Mouse (Mus musculus) Patski (cell line): ENCODE data around the gene Mt2. TPM values are rescaled to one million over a fixed set of nuclear protein-coding genes. Genes with fewer than 3 reads are reported as not detected.
A peak's percentile ranks its signal among the peaks of the same experiment; 100 is the strongest.

ENCODE experiments used
- ATAC-seq: fragments of 100-300 bp; one replicate; pipeline ENCODE4 v1.8.0; 2021
- CTCF ChIA-PET: fragments of 350-600 bp; sonication (Branson Sonifier 250); formaldehyde crosslinking; loops from one replicate; lab custom pipeline; 2022; ENCODE audit warnings: inconsistent platforms; lab: Charles Lee
- POLR2A ChIA-PET: fragments of 350-600 bp; sonication (Branson Sonifier 250); formaldehyde crosslinking; loops from one replicate; lab custom pipeline; 2022; ENCODE audit warnings: antibody characterized with exemption, inconsistent platforms; lab: Charles Lee
- DNase-seq: peaks from one replicate; pipeline ENCODE4 v3.0.0-alpha.2; 2011; ENCODE audit warnings: low read depth, low spot score
- H3K27me3 ChIP-seq: fragments of 371-371 bp; one replicate; pipeline ENCODE4 v1.5.1; 2021
- CTCF ChIP-seq: fragments of 100-300 bp; IDR thresholded peaks from one replicate; pipeline ENCODE4 v1.5.1; 2021
- in situ Hi-C: fragments of 300-500 bp; cut with MboI; formaldehyde crosslinking; loops from 3 replicates; pipeline ENCODE4 v1.11.1; 2018; ENCODE audit warnings: low pct_unique_long_range_greater_than_20kb, mixed read lengths
- polyA plus RNA-seq: library from polyadenylated mRNA; unstranded; gene quantifications from one replicate; pipeline ENCODE4 v1.2.3, GENCODE M21; 2021

Gene Mt2
- polyA plus RNA-seq, 1 experiment from 2014 or later, result 92.3 TPM

GRCm38 (mm10) chr8:94171321-94171755 is 1.1 kb upstream of the Mt2 start:
- CTCF ChIA-PET, result interaction anchor here (1.5 kb wide), 2 partner anchors 12 to 28 kb away, joined by 3 to 8 read pairs; no protein-coding TSS in a partner anchor
- no peak for TF ChIP-seq CTCF

GRCm38 (mm10) chr8:94172809-94173732 is 607 bp downstream of the Mt2 start:
- TF ChIP-seq CTCF, result no peak
- H3K27me3 ChIP-seq, result no peaks in the 10 kb centered on the region
- DNase-seq (no peak), ATAC-seq (no peak)
- POLR2A ChIA-PET, result interaction anchor here (0.7 to 0.9 kb wide), 3 partner anchors 10 to 677 kb away, joined by 3 to 4 read pairs (median 3); no protein-coding TSS in a partner anchor
- in situ Hi-C loops, result no loop called here
- CTCF ChIA-PET, result interaction anchor here (1.5 to 3.9 kb wide), 5 partner anchors 10 to 33 kb away, joined by 3 to 15 read pairs (median 6); no protein-coding TSS in a partner anchor

More at GRCm38 (mm10) chr8:94171321-94171755, 1.1 kb upstream of the Mt2 start:
- no peaks in the 10 kb centered on the region for H3K27me3 ChIP-seq
- POLR2A ChIA-PET, result interaction anchor here (1.4 kb wide), 1 partner anchor 23 kb away, joined by 4 read pairs; no protein-coding TSS in a partner anchor
- in situ Hi-C loops, result no loop called here
- peak; percentile 49 for ATAC-seq
- DNase-seq, result peak; percentile 66

DNA sequence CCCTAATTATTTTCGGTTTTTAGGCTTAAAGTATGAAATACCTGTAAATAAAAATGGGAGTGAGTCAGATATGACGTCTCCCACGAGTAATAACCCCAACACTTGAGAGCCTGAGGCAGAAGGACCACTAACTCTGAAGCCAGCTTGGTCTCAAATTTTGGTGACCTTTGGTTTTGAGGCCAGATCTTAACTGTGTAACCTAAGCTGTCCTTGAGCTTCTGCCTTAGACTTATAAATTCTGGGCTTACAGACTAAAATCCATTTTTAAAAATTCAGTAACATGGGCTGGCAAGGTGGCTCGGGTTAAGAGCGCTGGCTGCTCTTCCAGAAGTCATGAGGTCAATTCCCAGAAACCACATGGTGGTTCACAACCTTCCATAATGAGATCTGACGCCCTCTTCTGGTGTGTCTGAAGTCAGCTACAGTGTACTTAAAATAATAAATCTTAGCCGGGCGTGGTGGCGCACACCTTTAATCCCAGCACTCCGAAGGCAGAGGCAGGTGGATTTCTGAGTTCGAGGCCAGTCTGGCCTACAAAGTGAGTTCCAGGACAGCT is 1.5 kb downstream of the Mt2 start:
- no peak for TF ChIP-seq CTCF
- CTCF ChIA-PET, result interaction anchor here (1.5 to 3.9 kb wide), 4 partner anchors 9 to 32 kb away, joined by 4 to 15 read pairs (median 7); no protein-coding TSS in a partner anchor
- DNase-seq, result no peak
- no peak for ATAC-seq
- H3K27me3 ChIP-seq, result peaks cover 2% of the 10 kb centered on the region
- in situ Hi-C loops, result no loop called here
- POLR2A ChIA-PET, result interaction anchor here (0.7 to 0.9 kb wide), 3 partner anchors 9 to 676 kb away, joined by 3 to 4 read pairs (median 3); no protein-coding TSS in a partner anchor

- ATAC-seq (no peak), DNase-seq (no peak)
- no peak for TF ChIP-seq CTCF
- peaks cover 5% of the 10 kb centered on the region for H3K27me3 ChIP-seq
- in situ Hi-C loops, result no loop called here
- CTCF ChIA-PET, result interaction anchor here (2.4 to 3.9 kb wide), 3 partner anchors 9 to 31 kb away, joined by 6 to 15 read pairs (median 8); no protein-coding TSS in a partner anchor
- POLR2A ChIA-PET, result no interaction called here
Observed at GRCm38 (mm10) chr8:94174619-94175213, 2.3 kb downstream of the Mt2 start.

GRCm38 (mm10) chr8:94177716-94178390 is 5.4 kb downstream of the Mt2 start:
- DNase-seq (no peak), ATAC-seq (no peak)
- POLR2A ChIA-PET, result interaction anchor here (1.0 to 1.5 kb wide), 2 partner anchors 11 to 17 kb away, joined by 4 read pairs; no protein-coding TSS in a partner anchor
- CTCF ChIA-PET, result interaction anchor here (1.8 to 1.9 kb wide), 2 partner anchors 22 to 28 kb away, joined by 6 to 9 read pairs; no protein-coding TSS in a partner anchor
- in situ Hi-C loops, result no loop called here
- TF ChIP-seq CTCF, result no peak
- H3K27me3 ChIP-seq, result peaks cover 5% of the 10 kb centered on the region

DNA sequence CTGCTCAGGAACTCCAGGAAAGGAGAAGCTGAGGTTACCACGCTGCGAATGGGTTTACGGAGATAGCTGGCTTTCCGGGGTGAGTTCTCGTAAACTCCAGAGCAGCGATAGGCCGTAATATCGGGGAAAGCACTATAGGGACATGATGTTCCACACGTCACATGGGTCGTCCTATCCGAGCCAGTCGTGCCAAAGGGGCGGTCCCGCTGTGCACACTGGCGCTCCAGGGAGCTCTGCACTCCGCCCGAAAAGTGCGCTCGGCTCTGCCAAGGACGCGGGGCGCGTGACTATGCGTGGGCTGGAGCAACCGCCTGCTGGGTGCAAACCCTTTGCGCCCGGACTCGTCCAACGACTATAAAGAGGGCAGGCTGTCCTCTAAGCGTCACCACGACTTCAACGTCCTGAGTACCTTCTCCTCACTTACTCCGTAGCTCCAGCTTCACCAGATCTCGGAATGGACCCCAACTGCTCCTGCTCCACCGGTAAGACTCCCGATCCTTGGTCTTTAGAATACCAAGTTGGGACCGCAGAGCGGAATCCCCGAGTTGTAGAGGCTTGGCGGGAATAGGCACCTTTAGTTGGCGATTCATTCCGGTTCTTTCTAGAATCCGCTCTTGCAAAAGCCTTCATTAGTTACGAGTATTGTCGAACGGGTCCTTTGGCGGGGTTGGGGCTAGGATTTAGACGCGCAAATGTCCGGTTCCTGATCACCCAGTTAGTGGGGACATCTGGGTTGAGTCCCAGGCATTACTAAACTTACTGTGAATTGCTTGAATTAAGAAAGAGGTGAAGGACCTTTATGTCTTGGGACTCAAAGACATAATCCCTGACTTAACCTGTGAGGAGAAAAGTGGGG is 6.6 kb downstream of the Mt2 start, which contains the start of gene Mt1:
Gene Mt1 (plus strand): TSS at position 226 of the 856 bp plus-strand sequence.
- ChIA-PET POLR2A (interaction anchor here (1.5 kb wide), 1 partner anchor 15 kb away, joined by 4 read pairs; no protein-coding TSS in a partner anchor), CTCF (interaction anchor here (1.8 to 1.9 kb wide), 2 partner anchors 21 to 26 kb away, joined by 6 to 9 read pairs; no protein-coding TSS in a partner anchor)
- TF ChIP-seq CTCF, result no peak
- peaks cover 5% of the 10 kb centered on the region for H3K27me3 ChIP-seq
- ATAC-seq (peak; percentile 48), DNase-seq (no peak)
- in situ Hi-C loops, result no loop called here

DNA sequence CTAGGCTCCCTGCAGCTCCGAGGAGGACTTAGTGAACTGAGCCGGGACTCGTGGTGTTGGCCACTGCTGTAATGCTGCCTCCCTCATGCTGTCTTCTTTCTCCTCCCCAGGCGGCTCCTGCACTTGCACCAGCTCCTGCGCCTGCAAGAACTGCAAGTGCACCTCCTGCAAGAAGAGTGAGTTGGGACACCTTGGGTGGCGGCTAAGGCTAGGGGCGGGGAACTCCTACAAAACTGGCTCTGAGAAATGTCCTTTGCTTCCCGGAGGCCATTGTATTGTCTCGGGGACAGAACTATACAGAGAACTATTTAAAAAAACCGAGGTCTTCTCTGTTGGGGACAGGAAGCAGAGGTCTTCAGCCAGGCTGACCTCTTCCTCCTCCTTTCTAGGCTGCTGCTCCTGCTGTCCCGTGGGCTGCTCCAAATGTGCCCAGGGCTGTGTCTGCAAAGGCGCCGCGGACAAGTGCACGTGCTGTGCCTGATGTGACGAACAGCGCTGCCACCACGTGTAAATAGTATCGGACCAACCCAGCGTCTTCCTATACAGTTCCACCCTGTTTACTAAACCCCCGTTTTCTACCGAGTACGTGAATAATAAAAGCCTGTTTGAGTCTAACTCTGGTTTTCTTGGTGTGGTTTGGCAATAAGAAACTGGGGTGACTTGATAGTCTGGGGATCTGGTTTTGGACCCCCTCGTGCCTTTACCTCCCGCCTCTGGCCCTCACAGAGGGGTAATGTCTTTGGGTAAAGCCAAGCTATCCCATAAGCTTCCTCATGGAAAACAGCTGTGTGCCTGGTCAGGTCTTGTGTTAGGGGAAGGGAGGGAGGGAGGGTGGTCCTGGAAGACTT is 7.5 kb downstream of the Mt2 start:
- H3K27me3 ChIP-seq, result peaks cover 5% of the 10 kb centered on the region
- no peak for TF ChIP-seq CTCF
- ChIA-PET POLR2A (interaction anchor here (0.9 kb wide), 1 partner anchor 11 kb away, joined by 4 read pairs; no protein-coding TSS in a partner anchor), CTCF (interaction anchor here (0.9 to 1.9 kb wide), 3 partner anchors 19 to 141 kb away, joined by 3 to 6 read pairs (median 5); no protein-coding TSS in a partner anchor)
- in situ Hi-C loops, result no loop called here
- DNase-seq (no peak), ATAC-seq (no peak)

DNA sequence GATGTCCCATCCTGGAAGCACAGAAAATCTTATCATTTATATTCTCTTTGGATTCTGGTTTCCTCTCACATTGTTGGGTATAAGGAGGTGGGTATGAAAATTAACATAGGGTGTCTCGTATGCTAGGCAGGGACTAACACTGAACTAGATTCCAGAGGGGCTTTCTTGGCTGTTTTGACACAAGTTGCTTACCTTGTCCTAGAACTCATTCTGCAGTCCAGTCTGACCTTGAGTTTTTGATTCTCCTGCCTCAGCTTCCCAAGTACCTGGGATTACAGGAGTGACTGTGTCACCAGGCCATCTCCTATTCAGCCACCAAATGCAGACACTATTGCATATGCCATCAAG is 8.1 kb downstream of the Mt2 start:
- H3K27me3 ChIP-seq, result peaks cover 5% of the 10 kb centered on the region
- ATAC-seq, result no peak
- POLR2A ChIA-PET, result interaction anchor here (0.9 kb wide), 1 partner anchor 11 kb away, joined by 4 read pairs; no protein-coding TSS in a partner anchor
- in situ Hi-C loops, result no loop called here
- no peak for DNase-seq
- no peak for TF ChIP-seq CTCF
- CTCF ChIA-PET, result interaction anchor here (0.9 to 2.0 kb wide), 3 partner anchors 13 to 142 kb away, joined by 3 to 8 read pairs (median 5); no protein-coding TSS in a partner anchor
